Mouse (Mus musculus) cerebellum, adult 2 months (tissue): Measurements from ENCODE around the gene Basp1.

ENCODE experiments used
- CTCF ChIP-seq: fragments of 200-500 bp; IDR thresholded peaks from 2 replicates; pipeline ENCODE4 v1.5.1; 2011; ENCODE audit warnings: low read depth, mild to moderate bottlenecking, control low read depth, low read length, moderate library complexity, borderline replicate concordance; ENCODE audit not compliant: insufficient read depth
- POLR2A ChIP-seq: fragments of 200-500 bp; IDR thresholded peaks from 2 replicates; pipeline ENCODE4 v1.6.1; 2011; ENCODE audit warnings: low read length, control low read depth, borderline replicate concordance; ENCODE audit not compliant: insufficient read depth

DNA sequence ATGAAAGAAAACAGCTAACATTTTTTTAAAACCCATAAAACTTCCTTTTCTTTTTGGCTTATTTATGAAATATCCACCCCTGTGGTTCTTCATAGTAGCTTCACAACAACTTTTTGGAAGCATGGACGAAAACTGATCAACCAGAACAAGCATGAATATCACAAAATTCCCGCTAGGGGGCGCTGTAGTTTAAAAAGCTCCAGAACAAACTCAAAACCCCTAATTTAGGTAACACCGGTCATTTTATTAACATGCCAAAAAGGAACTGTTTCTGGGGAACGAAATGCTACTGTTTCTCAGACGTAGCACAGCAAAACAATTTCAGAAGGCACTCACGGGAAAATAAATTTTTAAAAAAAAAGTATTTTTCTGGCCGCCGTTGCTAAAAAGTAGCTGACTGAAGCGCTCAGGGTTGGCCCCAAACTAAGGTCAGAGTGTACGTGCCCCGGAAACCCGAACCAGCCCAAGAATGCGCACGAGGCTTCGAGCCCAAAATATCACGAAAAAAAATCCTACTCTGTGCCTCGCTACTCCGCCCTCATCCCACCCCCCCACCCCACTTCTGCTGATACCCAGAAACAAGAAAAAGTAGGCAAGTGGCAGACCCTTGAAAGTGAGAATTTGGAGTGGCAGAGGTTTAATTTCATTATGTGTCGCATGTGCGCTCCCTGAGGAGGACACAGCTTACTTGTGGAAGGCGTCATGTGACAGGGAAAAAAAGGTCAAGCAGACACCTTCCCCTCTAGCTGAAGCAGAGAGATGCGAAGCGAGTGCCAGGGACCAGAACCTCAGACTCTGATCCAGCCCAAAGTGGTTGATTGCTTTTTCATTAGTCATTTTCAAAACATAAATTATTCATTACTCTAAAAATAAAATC, 27.7 kb upstream of the Basp1 start:
- TF ChIP-seq POLR2A, result no peak
- TF ChIP-seq CTCF, result peak; percentile 28; the same call in 1 of the 2 replicates
